8 mouse cellular contexts compared by ENCODE assay signal in genomic region chr11:116827534-116828165, GRCm38 (mm10). TPM values are rescaled to one million over a fixed set of nuclear protein-coding genes. Genes with fewer than 3 reads are reported as not detected.
DNase-seq lines count a peak whose midpoint lies in the region; ATAC-seq and TF ChIP-seq lines count a peak whose summit lies in the region.

Gene Mxra7, minus strand, starts transcription at chr11:116828046.

- H3K9me3 ChIP-seq in ES-Bruce4 (replicated peaks; ENCODE audit: control insufficient read depth, insufficient read depth, low read length, poor library complexity, severe bottlenecking) = no peaks in the 10 kb centered on the region
- no peaks in the 10 kb centered on the region for H3K9me3 ChIP-seq in forebrain, embryonic 10.5 days
- H3K9me3 ChIP-seq in heart, postnatal 0 days (replicated peaks; ENCODE audit: control insufficient read depth, low read length) = no peaks in the 10 kb centered on the region
- no peaks in the 10 kb centered on the region for H3K9me3 ChIP-seq in lung, embryonic 15.5 days

- H3K4me2 ChIP-seq in heart, postnatal 0 days (ENCODE audit: low read depth, low read length) = peak within 1 kb of the TSS; percentile 64
- peak within 1 kb of the TSS; percentile 90 for H3K4me2 ChIP-seq in lung, embryonic 15.5 days

- ATAC-seq in heart, postnatal 0 days (ENCODE audit: insufficient read depth, low read depth) = peak; percentile 77
- ATAC-seq in lung, embryonic 15.5 days (ENCODE audit: borderline replicate concordance, extremely low read depth, low FRiP score, low TSS enrichment) = peak; percentile 73; the same call in 1 of the 2 replicates

- H3K36me3 ChIP-seq in ES-Bruce4 (ENCODE audit: control insufficient read depth, insufficient read depth, low read length, poor library complexity, severe bottlenecking) = no peaks in the 10 kb centered on the region
- H3K36me3 ChIP-seq in forebrain, embryonic 10.5 days (replicated peaks) = peaks cover 19% of the 10 kb centered on the region
- H3K36me3 ChIP-seq in heart, postnatal 0 days (replicated peaks; ENCODE audit: control insufficient read depth, insufficient read depth, low read length) = no peaks in the 10 kb centered on the region
- no peaks in the 10 kb centered on the region for H3K36me3 ChIP-seq in lung, embryonic 15.5 days

- H3K9ac ChIP-seq in ES-Bruce4 (ENCODE audit: low read depth, poor library complexity, severe bottlenecking) = peak within 1 kb of the TSS; percentile 61
- peak within 1 kb of the TSS; percentile 74 for H3K9ac ChIP-seq in heart, postnatal 0 days (replicated peaks; ENCODE audit: low read depth, low read length)
- H3K9ac ChIP-seq in lung, embryonic 15.5 days = peak within 1 kb of the TSS; percentile 82

- DNase-seq in forebrain, embryonic 10.5 days (ENCODE audit: extremely low spot score, low spot score) = peak; percentile 77
- peak; percentile 61 for DNase-seq in heart, postnatal 0 days (ENCODE audit: low spot score)
- DNase-seq in kidney, postnatal 36 days = peak; percentile 72 to 90
- DNase-seq in ovary, adult 18-20 months (ENCODE audit: low spot score) = peak; percentile 76
- DNase-seq in urinary bladder, postnatal 14 days (ENCODE audit: low spot score) = peak; percentile 84

- no peak for TF ChIP-seq EP300 in ES-Bruce4 (IDR thresholded peaks at IDR 0.05; ENCODE audit: insufficient read depth, low read depth, low read length)
- TF ChIP-seq EP300 in heart, postnatal 0 days (IDR thresholded peaks at IDR 0.05; ENCODE audit: low read depth) = no peak

- TF ChIP-seq CTCF in ES-Bruce4 (IDR thresholded peaks at IDR 0.05; ENCODE audit: low read depth, low read length) = no peak
- no peak for TF ChIP-seq CTCF in bone marrow, adult 2 months (IDR thresholded peaks at IDR 0.05; ENCODE audit: control insufficient read depth, insufficient read depth, low read length)
- no peak for TF ChIP-seq CTCF in heart, postnatal 0 days (IDR thresholded peaks at IDR 0.05; ENCODE audit: low read depth)

- peak within 1 kb of the TSS; percentile 68 for H3K4me3 ChIP-seq in ES-Bruce4 (ENCODE audit: low read depth, low read length)
- peak within 1 kb of the TSS; percentile 16 for H3K4me3 ChIP-seq in bone marrow, adult 2 months (replicated peaks; ENCODE audit: control insufficient read depth, low read depth, low read length)
- H3K4me3 ChIP-seq in forebrain, embryonic 10.5 days = peak within 1 kb of the TSS; percentile 85
- peak within 1 kb of the TSS; percentile 64 for H3K4me3 ChIP-seq in heart, postnatal 0 days (ENCODE audit: low read depth, low read length)
- H3K4me3 ChIP-seq in lung, embryonic 15.5 days = peak within 1 kb of the TSS; percentile 75

- H3K27me3 ChIP-seq in ES-Bruce4 (ENCODE audit: control insufficient read depth, insufficient read depth, low read length, poor library complexity, severe bottlenecking) = no peaks in the 10 kb centered on the region
- H3K27me3 ChIP-seq in forebrain, embryonic 10.5 days (ENCODE audit: poor library complexity, severe bottlenecking) = peaks cover 9% of the 10 kb centered on the region; the same call in 1 of the 2 replicates
- H3K27me3 ChIP-seq in heart, postnatal 0 days (ENCODE audit: control insufficient read depth, insufficient read depth, low read length) = no peaks in the 10 kb centered on the region
- H3K27me3 ChIP-seq in lung, embryonic 15.5 days = no peaks in the 10 kb centered on the region

- H3K4me1 ChIP-seq in ES-Bruce4 (ENCODE audit: control insufficient read depth, insufficient read depth, low read length) = peaks cover 6% of the 10 kb centered on the region
- H3K4me1 ChIP-seq in bone marrow, adult 2 months (ENCODE audit: control insufficient read depth, insufficient read depth, low read length) = no peaks in the 10 kb centered on the region; the same call in 1 of the 2 replicates
- H3K4me1 ChIP-seq in forebrain, embryonic 10.5 days = peaks cover 54% of the 10 kb centered on the region
- peaks cover 8% of the 10 kb centered on the region for H3K4me1 ChIP-seq in heart, postnatal 0 days (ENCODE audit: control insufficient read depth, insufficient read depth)
- H3K4me1 ChIP-seq in lung, embryonic 15.5 days = peaks cover 27% of the 10 kb centered on the region

- TF ChIP-seq POLR2A in ES-Bruce4 (IDR thresholded peaks at IDR 0.05; ENCODE audit: insufficient read depth, low read length) = no peak
- TF ChIP-seq POLR2A in bone marrow, adult 2 months (IDR thresholded peaks at IDR 0.05; ENCODE audit: borderline replicate concordance, control insufficient read depth, low read depth, low read length) = no peak

- WGBS in bone marrow, adult 2 months = 7% methylated on average over 71 of the region's 71 CpGs
- WGBS in forebrain, embryonic 10.5 days = under 1% methylated on average over 71 of the region's 71 CpGs
- WGBS in heart, postnatal 0 days = 2% methylated on average over 55 of the region's 71 CpGs
- WGBS in lung, embryonic 15.5 days = under 1% methylated on average over 66 of the region's 71 CpGs

- H3K27ac ChIP-seq in ES-Bruce4 (ENCODE audit: insufficient read depth, low read length) = no peak within 1 kb of the TSS
- no peak within 1 kb of the TSS; the same call in 1 of the 2 replicates for H3K27ac ChIP-seq in bone marrow, adult 2 months (ENCODE audit: control insufficient read depth, insufficient read depth, low read depth, low read length, poor library complexity)
- peak within 1 kb of the TSS; percentile 92 for H3K27ac ChIP-seq in forebrain, embryonic 10.5 days
- H3K27ac ChIP-seq in heart, postnatal 0 days (ENCODE audit: low read depth) = peak within 1 kb of the TSS; percentile 81
- H3K27ac ChIP-seq in lung, embryonic 15.5 days = peak within 1 kb of the TSS; percentile 83

RNA-seq across cellular contexts. Expression of gene Mxra7, which starts in this region (rescaled TPM):
- polyA plus RNA-seq in ES-Bruce4 (2011; ENCODE audit: insufficient read depth, insufficient read length, low read depth, missing spikeins) = 20.4 and 22.1 TPM in 2 replicates
- 1.7 and 6.6 TPM in 2 replicates for polyA plus RNA-seq in bone marrow, adult 2 months (2011; ENCODE audit: insufficient read depth, insufficient read length, low replicate concordance, missing spikeins)
- polyA plus RNA-seq in forebrain, embryonic 10.5 days (2016; fragmentation: Nextera tagmentation; extraction: Ambion mirVana) = 16.5 and 18.2 TPM in 2 replicates
- 6.3 and 17.9 TPM in 2 replicates for total RNA-seq in heart, postnatal 0 days (2014; rRNA removed; ENCODE audit: low replicate concordance)
- polyA plus RNA-seq in heart, postnatal 0 days (2015; fragmentation: Nextera tagmentation; extraction: Ambion mirVana) = 20.0 and 21.7 TPM in 2 replicates
- 18.8 and 19.0 TPM in 2 replicates for polyA plus RNA-seq in lung, embryonic 15.5 days (2015; fragmentation: Nextera tagmentation; extraction: Ambion mirVana)

Comparison
In these comparisons a context has a peak if more than half of its experiments do, and no peak if none do; other contexts are left out.
1. H3K27ac ChIP-seq: peak in forebrain, embryonic 10.5 days (single experiment), heart, postnatal 0 days (single experiment) and lung, embryonic 15.5 days (single experiment); none in ES-Bruce4 (single experiment) and bone marrow, adult 2 months (single experiment).
2. H3K4me3 ChIP-seq: peak in every context shown above with its lines; median percentile 85 in forebrain, embryonic 10.5 days; 75 in lung, embryonic 15.5 days; 68 in ES-Bruce4; 64 in heart, postnatal 0 days; 16 in bone marrow, adult 2 months.
3. Peak in every context shown above with its lines, with median percentiles within 50 percentile points of each other: H3K9ac ChIP-seq and DNase-seq.